ENCODE assay signal across 1 mouse cellular context in the genomic region with DNA sequence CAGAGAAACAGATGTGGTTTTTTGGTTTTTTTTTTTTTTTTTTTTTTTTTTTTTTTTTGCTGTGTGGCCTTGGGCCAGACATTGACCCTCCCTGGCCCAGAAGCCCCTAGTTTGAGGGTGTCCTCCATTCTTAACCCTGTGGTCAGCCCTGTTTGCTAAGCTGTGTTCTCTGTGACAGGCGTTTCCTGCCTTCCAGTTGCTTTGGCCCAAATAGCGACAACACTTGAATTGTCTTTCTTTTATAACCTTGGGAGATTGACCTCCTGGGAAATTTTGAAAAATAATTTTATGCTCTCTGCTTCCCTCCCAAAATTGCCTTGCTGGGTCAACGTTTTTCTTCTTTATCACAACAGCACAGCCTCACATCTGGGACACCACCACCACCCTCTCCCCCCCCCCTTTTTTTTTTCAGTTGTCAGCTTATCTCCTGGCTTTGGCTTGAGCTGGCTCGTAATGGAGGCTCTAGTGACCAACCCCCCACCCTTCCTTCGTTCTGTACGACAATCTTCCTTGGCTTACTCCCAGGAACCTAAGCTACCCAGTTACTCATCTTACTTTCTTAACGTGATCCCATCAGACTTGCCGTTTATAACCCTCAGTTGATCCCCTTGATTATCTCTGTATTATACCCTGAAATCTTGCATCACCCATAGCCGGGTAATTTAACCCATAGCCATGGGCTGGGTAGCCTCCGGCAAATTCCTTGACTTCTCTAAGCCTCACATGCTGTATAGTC.
TF ChIP-seq lines count a peak whose summit lies in the region.

No protein-coding gene starts in this region.

TF ChIP-seq in MEL, 35 proteins besides CTCF, POLR2A, EP300 and RAD21 (continued from another document):
- no peak for TF ChIP-seq MAFK (IDR thresholded peaks at IDR 0.05; ENCODE audit: borderline replicate concordance, low read depth, low read length)
- TF ChIP-seq KAT2A (conservative IDR thresholded peaks at IDR 0.05; ENCODE audit: low read depth, low read length): no peak
- TF ChIP-seq ZMIZ1 (IDR thresholded peaks at IDR 0.05; ENCODE audit: low read depth, low read length): no peak
- no peak for TF ChIP-seq SMC3 (IDR thresholded peaks at IDR 0.05; ENCODE audit: low read depth, low read length)
- no peak for TF ChIP-seq HCFC1 (IDR thresholded peaks at IDR 0.05; ENCODE audit: low read depth, low read length)
- no peak for TF ChIP-seq SIN3A (IDR thresholded peaks at IDR 0.05; ENCODE audit: low read length)
- TF ChIP-seq TAL1 (IDR thresholded peaks at IDR 0.05; ENCODE audit: low read length): peak; percentile 48
- no peak for TF ChIP-seq UBTF (IDR thresholded peaks at IDR 0.05; ENCODE audit: borderline replicate concordance, insufficient read depth, low read depth, low read length)
